Mouse (Mus musculus): ENCODE data around the gene Spdef. TPM values are rescaled to one million over a fixed set of nuclear protein-coding genes. Genes with fewer than 3 reads are reported as not detected.

The Spdef gene
- polyA plus RNA-seq, 1 experiment from 2014 or later: 0.15 TPM

Other genes starting within 250 kb of the Spdef start
- gene Grm4, start 207.6 kb downstream of the Spdef start, polyA plus RNA-seq (2014; fragmentation: Nextera tagmentation; extraction: Ambion mirVana): 0.99 and 1.3 TPM in 2 replicates
- 427 and 461 TPM in 2 replicates for gene Hmga1, start 172.5 kb downstream of the Spdef start, polyA plus RNA-seq (2014; fragmentation: Nextera tagmentation; extraction: Ambion mirVana)
- 14.6 and 16.7 TPM in 2 replicates for gene AI413582, start 163.2 kb downstream of the Spdef start, polyA plus RNA-seq (2014; fragmentation: Nextera tagmentation; extraction: Ambion mirVana)
- 50.5 and 56.8 TPM in 2 replicates for gene Nudt3, start 105.5 kb downstream of the Spdef start, polyA plus RNA-seq (2014; fragmentation: Nextera tagmentation; extraction: Ambion mirVana)
- gene RPS10-NUDT3, start 93.7 kb downstream of the Spdef start, polyA plus RNA-seq (2014; fragmentation: Nextera tagmentation; extraction: Ambion mirVana): not detected in 2 replicates
- gene Rps10, start 92.3 kb downstream of the Spdef start, polyA plus RNA-seq (2014; fragmentation: Nextera tagmentation; extraction: Ambion mirVana): 803 and 835 TPM in 2 replicates
- 4.7 and 5.3 TPM in 2 replicates for gene Pacsin1, start 73.4 kb downstream of the Spdef start, polyA plus RNA-seq (2014; fragmentation: Nextera tagmentation; extraction: Ambion mirVana)
- gene D17Wsu92e, start 91.7 kb upstream of the Spdef start, polyA plus RNA-seq (2014; fragmentation: Nextera tagmentation; extraction: Ambion mirVana): 12.7 and 14.1 TPM in 2 replicates
- 371 and 373 TPM in 2 replicates for gene Snrpc, start 109.2 kb upstream of the Spdef start, polyA plus RNA-seq (2014; fragmentation: Nextera tagmentation; extraction: Ambion mirVana)
- gene Uhrf1bp1, start 127.5 kb upstream of the Spdef start, polyA plus RNA-seq (2014; fragmentation: Nextera tagmentation; extraction: Ambion mirVana): 7.8 and 9.7 TPM in 2 replicates
- gene Anks1, start 180.4 kb upstream of the Spdef start, polyA plus RNA-seq (2014; fragmentation: Nextera tagmentation; extraction: Ambion mirVana): 40.9 and 42.6 TPM in 2 replicates
- gene Taf11, start 180.9 kb upstream of the Spdef start, polyA plus RNA-seq (2014; fragmentation: Nextera tagmentation; extraction: Ambion mirVana): 92.1 and 98.5 TPM in 2 replicates

Data from forebrain, embryonic 11.5 days (tissue).